Mouse (Mus musculus): ENCODE results near the gene Tnni3.

Gene Tnni3

DNA sequence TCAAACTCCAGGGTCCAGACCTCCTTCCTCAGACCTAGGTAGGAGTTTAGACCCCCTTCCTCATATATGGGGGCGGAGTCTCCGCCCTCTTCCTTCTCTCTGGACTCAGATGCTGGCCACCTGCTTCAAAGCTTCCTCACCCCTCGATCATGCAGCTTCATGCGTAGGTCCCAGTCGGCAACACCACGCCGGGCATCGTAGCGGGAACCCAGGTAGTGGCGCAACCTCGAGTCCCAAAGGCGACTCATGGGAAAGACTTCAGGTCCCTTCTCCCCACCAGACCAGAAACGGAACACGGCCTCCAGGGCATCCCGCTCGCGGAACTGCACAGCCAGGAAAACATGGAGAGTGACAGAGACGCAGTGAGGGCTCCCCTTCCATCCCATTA, 3.3 kb upstream of the Tnni3 start:
- POLR2A ChIA-PET = interaction anchor here in 2 of 4 experiments (0.9 to 5.8 kb wide), 11 partner anchors 12 to 882 kb away, joined by 4 to 42 read pairs (median 8); partner anchors contain the start of genes Cnot3 (in 1 of the 2), Cox6b2 (in 1 of the 2), Mboat7 (in 1 of the 2) and Ppp1r12c (in 1 of the 2)
- CTCF ChIA-PET = interaction anchor here in 3 of 4 experiments (0.9 to 10.9 kb wide), 4 partner anchors 12 to 17 kb away, joined by 3 to 219 read pairs (median 9); partner anchors contain the start of gene Tnnt1 (in 1 of the 3)

DNA sequence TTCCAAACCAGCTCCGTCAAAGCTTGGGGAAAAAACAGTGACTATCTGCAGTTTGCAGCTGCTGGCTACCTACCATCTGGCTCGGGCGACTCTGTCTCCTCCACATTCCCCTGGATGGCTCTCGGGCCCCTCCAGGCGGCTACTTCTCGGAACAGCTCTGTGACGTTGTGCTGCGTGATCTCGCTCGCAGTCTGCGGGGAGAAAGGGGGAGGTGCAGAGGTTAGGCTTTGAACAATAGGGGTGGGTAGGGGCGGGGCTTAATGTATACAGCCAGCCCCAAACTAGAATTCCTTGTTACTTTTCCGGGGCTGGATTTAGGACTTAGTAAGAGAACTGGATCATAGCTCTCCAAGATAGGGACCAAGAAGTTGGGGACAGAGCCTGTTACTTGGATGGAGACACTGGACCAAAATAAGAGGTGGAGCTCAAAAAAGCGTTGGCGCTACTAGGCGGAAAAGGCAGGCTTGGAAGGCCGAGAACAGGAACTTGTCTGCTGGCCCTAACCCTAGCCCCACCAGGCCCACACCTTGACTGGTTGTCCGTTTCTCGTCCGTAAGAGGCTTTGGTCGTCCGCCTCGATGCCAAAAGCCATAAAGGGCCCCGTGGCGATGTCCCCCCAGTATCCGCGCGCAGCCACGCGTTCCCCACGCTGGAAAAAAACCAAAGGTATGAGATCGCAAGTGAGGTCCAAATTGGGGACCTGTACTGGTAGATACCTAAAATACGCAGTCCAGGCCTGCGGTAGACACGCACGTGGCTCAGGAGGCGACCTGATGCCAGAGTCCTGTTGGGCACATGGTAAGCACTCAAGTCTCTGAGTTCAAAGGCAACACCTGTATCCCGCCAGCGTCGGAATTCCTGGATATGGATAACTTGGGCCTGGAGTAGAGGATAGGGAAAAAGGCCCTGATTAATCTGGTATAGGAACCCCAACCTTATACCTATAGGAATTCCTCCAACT, 2.6 kb upstream of the Tnni3 start:
- POLR2A ChIA-PET = interaction anchor here in 3 of 4 experiments (0.5 to 6.0 kb wide), 48 partner anchors 11 to 937 kb away, joined by 3 to 46 read pairs (median 4); partner anchors contain the start of genes Hspbp1 (in 2 of the 3), Leng8 (in 2 of the 3), Mboat7 (in 2 of the 3) and Ppp1r12c (in 2 of the 3)
- CTCF ChIA-PET = interaction anchor here (0.5 to 10.9 kb wide), 35 partner anchors 10 to 1332 kb away, joined by 3 to 219 read pairs (median 4); partner anchors contain the start of genes Tnnt1 (in 2 of the 4), Cox6b2 (in 1 of the 4), Fiz1 (in 1 of the 4) and Tsen34 (in 1 of the 4)

DNA sequence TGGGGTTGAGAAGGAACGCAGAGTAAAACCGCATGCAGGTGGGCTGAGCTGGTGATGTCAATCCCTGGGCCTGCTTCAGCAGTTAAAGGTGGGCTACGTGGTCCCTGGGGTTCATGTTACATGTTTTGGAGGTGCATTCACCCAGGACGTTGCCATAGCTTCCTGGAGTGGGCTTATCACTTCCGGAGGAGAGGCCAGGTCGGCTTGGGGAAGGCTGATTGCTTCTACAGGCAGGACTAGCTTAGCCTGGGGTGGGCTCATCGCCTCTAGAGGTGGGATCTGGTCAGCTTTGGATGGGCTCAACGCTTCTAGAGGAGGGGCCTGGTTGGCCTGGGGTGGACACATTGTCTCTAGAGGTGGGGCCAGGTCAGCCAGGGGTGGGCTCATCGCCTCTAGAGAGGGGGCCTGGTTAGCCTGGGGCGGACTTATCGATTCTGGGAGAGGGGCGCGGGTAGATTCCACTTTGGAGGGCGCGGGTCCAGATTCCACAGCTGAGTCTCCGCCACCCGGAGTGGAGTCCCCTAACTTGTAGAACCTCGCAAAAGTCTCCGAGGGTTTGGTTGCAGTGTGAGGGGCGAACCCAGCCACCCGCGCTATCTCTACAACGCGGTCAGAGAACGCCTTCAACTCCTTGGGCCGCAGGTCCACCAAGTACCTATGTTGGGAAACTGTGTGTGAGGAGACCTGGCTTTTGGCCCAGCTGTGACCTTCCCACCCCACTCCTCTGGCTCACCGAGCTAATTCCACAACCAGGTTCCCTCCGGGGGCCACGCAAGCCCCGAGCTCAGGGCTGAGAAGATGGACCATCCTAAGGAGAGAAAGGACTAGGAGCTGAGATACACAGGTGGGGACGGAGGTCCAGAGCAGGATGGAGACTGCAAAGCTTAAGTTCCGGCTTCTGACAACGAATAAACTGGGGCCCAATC, 561 bp downstream of the Tnni3 start:
- ChIA-PET POLR2A (interaction anchor here (0.6 to 6.0 kb wide), 58 partner anchors 9 to 906 kb away, joined by 3 to 46 read pairs (median 4); partner anchors contain the start of genes Ppp1r12c (in 3 of the 4), Dnaaf3 (in 2 of the 4), Mboat7 (in 2 of the 4) and Tsen34 (in 2 of the 4)), CTCF (interaction anchor here (0.5 to 10.9 kb wide), 63 partner anchors 8 to 945 kb away, joined by 3 to 219 read pairs (median 5); partner anchors contain the start of genes Dnaaf3 (in 1 of the 4), Isoc2a (in 1 of the 4), Leng8 (in 1 of the 4) and Ndufa3 (in 1 of the 4))

DNA sequence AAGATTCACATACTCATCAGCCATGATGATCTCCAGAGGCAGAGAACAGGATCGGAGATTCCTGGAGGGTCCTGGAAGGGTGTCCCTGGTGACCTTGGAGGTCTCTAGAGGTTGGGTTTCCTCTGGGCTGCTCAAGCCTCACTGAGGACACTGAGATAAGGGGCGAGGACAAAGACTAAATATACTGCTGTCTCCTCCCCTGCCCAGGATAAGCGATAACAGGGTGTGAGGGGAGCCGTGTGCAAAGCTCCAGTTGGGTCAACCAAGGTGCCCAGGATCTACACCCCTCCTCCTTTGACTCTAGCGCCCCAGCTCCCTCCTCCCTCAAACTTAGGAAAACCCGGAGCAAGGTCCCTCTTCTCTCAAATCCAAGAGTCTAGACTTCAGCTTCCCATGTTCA, 1.7 kb downstream of the Tnni3 start:
- POLR2A ChIA-PET = interaction anchor here in 2 of 4 experiments (0.5 to 6.0 kb wide), 12 partner anchors 9 to 878 kb away, joined by 3 to 46 read pairs (median 4); partner anchors contain the start of genes Ppp1r12c (in 2 of the 2), Cnot3 (in 1 of the 2), Mboat7 (in 1 of the 2) and Tsen34 (in 1 of the 2)
- CTCF ChIA-PET = interaction anchor here in 3 of 4 experiments (0.5 to 10.9 kb wide), 6 partner anchors 10 to 391 kb away, joined by 3 to 219 read pairs (median 30); partner anchors contain the start of gene Tnnt1 (in 1 of the 3)

DNA sequence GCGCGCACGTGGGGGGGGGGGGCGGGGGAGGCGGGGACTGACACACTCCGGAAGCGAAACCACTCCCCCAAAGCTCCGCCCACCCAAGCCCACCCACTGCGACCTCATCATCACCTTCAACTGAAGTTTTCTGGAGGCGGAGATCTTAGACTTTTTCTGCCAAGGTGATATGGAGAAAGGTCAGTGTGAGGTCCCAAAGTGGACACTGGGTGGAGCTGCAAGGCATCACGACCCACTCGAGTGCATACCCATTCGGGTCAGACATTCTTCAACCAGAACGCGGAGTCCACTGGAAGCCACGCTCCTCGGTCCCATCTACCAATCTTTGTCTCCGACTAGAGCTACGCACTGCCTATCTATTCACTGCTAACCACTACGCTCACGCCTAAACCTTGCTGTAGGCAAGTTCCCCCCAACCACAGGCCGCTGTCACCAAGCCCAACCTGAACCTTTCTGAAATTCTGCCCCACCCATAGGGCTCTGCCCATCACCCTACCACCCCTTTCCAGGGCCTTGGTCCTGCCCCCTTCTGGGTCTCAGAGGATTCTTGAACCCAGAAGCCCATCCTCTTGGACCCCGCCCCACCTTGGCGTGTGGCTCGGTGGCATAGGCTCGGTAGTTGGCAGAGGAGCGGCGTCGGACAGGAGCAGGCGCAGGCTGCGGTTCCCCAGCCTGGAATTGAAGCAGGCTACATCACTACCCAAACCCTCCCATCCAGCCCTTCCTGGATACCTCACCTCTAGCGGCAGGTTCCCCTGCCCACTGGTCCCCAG, 2.6 kb downstream of the Tnni3 start:
- POLR2A ChIA-PET = interaction anchor here in 3 of 4 experiments (0.6 to 6.0 kb wide), 20 partner anchors 8 to 828 kb away, joined by 3 to 46 read pairs (median 4); partner anchors contain the start of genes Ppp1r12c (in 2 of the 3), Dnaaf3 (in 1 of the 3), Leng8 (in 1 of the 3) and Mboat7 (in 1 of the 3)
- CTCF ChIA-PET = interaction anchor here in 3 of 4 experiments (0.7 to 10.9 kb wide), 7 partner anchors 8 to 94 kb away, joined by 4 to 219 read pairs (median 13); partner anchors contain the start of genes Ppp1r12c (in 1 of the 3) and Tnnt1 (in 1 of the 3)

DNA sequence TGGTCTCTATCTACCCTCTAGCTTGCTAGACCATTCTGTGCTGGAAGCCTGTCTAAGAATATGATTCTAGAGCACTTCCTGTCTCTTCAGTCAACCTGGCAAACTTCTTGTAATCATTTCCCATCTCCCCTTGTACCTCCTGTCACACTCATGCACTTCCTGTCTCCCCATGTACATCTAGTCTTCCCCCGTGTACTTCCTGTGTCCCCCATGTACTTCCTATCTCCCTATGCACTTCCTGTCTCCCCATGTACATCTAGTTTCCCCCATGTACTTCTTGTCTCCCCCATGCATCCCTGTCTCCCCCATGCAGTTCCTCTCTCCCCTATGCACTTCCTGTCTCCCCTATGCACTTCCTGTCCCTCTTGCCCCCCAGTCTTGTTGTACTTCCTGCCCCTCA, 5.5 kb downstream of the Tnni3 start:
- POLR2A ChIA-PET = no interaction called here
- CTCF ChIA-PET = interaction anchor here in 1 of 4 experiments (10.9 kb wide), 1 partner anchor 7 kb away, joined by 219 read pairs; the partner anchor contains the start of gene Tnnt1

DNA sequence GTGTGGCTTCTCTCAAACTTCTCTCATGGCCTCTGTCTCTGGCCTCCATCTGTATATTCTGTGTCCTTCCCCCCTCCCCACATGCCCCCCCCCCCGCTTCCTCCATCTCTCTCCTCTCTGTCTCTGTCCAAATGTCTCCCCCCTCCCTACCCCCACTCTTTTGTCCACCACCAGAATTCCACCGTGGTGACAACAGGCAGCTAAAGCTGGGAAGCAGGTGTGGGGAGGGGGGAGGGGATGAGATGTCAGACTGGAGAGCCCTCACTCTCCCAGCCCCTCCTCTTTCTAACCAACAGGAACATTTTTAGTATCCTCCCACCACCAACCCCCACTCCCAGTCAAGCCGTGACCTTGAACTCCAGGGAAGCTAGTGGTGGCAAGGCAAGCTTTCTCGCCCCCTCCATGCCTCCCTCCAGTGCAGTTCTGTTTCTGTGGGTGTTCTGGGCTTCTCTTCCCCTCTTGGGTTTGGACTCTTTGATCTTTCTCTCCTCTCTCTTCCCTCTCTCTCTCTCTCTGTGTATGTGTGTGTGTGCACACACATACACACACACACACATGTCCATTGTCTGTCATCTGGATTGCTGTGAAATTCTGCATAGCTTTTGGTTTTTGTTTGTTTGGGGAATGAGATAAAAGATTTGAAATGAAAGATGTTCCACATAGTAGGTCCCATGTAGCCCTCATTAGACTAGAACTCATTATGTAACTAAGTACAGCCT, 7.5 kb downstream of the Tnni3 start, which contains the start of gene Tnnt1:
Tnnt1 (minus strand) TSS at position 51 of the 719 bp plus-strand sequence.
- ChIA-PET POLR2A (interaction anchor here in 3 of 4 experiments (0.6 to 2.6 kb wide), 24 partner anchors 8 to 899 kb away, joined by 3 to 15 read pairs (median 4); partner anchors contain the start of genes Ube2s (in 2 of the 3), Cnot3 (in 1 of the 3), Cox6b2 (in 1 of the 3) and Dnaaf3 (in 1 of the 3)), CTCF (interaction anchor here (0.5 to 10.7 kb wide), 16 partner anchors 7 to 829 kb away, joined by 3 to 219 read pairs (median 4); partner anchors contain the start of genes Gm44973 (in 1 of the 4), Ppp1r12c (in 1 of the 4) and Tnni3 (in 1 of the 4))

DNA sequence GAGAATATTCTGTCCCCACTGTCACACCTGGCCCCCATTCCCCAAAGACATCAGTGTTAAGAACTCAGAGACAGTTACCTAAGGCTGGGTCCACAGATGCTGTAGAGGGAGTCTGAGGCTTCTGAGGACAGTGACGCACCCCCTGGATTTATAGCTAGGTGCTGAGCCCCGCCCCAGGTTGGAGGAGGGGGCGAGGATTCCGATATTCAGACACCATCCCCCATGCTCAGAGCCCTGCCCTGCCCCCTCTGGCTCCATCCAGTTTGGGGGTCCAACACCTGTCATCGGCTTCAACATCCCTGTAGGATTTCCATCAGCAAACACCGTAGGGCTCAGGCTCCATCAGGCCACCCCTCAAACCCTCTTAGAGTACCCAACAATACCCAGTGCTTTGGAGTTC, 8.2 kb downstream of the Tnni3 start:
- POLR2A ChIA-PET = interaction anchor here in 3 of 4 experiments (0.6 to 2.6 kb wide), 17 partner anchors 8 to 899 kb away, joined by 3 to 15 read pairs (median 5); partner anchors contain the start of genes Cnot3 (in 1 of the 3), Cox6b2 (in 1 of the 3), Dnaaf3 (in 1 of the 3) and Ndufa3 (in 1 of the 3)
- CTCF ChIA-PET = interaction anchor here (0.5 to 10.7 kb wide), 13 partner anchors 8 to 829 kb away, joined by 3 to 219 read pairs (median 4); partner anchors contain the start of genes Leng8 (in 1 of the 4), Ppp1r12c (in 1 of the 4) and Tnni3 (in 1 of the 4)

DNA sequence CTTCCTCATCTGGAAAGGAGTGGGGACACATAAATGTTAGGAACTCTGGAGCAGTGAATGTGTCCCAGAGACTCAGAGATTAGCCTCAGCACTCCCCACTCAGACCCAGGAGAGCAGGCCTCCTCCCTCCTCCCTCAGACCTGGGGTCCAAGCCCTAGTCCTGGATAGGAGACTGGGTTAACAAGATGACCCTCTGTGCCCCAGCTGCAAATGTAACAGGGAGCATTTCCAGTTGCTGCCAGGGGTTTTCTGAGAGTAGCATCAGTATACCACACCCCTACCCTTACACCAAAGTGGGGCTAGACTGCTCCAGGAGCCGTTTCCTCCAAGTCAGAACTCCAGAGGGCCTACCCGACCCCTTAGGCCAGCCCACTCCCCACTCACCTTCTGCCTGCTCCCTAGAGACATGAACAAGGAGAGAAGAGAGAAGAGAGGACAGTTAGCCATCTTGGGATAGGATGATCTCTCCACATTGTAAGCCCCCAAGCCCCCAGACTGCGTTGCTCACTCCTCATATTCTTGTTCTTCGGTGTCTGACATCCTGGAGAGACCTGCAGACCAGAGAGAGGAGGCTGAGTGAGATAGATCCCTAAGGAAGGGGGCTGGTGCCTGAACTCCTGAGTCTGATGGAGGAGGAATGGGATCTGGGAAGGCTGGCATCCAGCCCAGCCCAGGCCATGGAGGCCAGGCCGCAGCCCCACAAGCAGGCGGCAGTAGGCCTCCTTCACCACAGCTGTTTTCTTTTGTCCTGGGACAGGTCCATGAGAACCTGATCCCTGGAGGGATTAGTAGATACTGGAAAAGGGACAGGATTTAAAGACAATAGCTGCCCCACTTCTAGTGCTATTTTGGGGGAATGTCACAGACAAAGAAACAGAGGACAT, 10.0 kb downstream of the Tnni3 start:
- ChIA-PET CTCF (interaction anchor here (0.5 to 10.7 kb wide), 42 partner anchors 7 to 869 kb away, joined by 3 to 219 read pairs (median 4); partner anchors contain the start of genes Tnni3 (in 4 of the 4) and Ppp1r12c (in 3 of the 4)), POLR2A (interaction anchor here (0.6 to 2.9 kb wide), 16 partner anchors 9 to 459 kb away, joined by 3 to 18 read pairs (median 5); partner anchors contain the start of genes Ppp1r12c (in 3 of the 4), Tnni3 (in 3 of the 4), Leng8 (in 1 of the 4) and Ube2s (in 1 of the 4))

DNA sequence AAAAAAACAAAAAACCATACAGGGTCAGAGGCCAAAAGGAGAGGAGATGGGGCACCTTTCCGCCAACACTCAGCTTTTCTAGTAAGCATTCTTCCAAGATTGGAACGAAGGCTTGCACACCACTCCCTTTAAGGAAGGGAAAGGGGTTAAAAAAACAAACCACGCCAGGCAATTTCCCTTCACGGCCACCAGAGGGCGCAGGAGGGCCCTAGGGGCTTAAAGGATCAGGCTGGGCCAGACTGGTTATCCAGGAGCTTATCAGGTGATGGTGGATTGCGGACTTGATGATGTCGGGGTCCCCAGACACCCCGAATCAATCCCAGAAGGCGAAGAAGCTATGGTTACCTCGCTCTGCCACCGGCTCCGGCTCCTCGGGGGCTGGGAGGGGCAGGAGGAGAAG, 10.8 kb downstream of the Tnni3 start:
- POLR2A ChIA-PET = interaction anchor here (0.6 to 2.9 kb wide), 20 partner anchors 9 to 460 kb away, joined by 3 to 18 read pairs (median 4); partner anchors contain the start of genes Ppp1r12c (in 3 of the 4), Tnni3 (in 3 of the 4), Leng8 (in 1 of the 4) and Ube2s (in 1 of the 4)
- CTCF ChIA-PET = interaction anchor here (0.5 to 10.7 kb wide), 46 partner anchors 8 to 1079 kb away, joined by 3 to 219 read pairs (median 4); partner anchors contain the start of genes Tnni3 (in 4 of the 4) and Ppp1r12c (in 3 of the 4)

DNA sequence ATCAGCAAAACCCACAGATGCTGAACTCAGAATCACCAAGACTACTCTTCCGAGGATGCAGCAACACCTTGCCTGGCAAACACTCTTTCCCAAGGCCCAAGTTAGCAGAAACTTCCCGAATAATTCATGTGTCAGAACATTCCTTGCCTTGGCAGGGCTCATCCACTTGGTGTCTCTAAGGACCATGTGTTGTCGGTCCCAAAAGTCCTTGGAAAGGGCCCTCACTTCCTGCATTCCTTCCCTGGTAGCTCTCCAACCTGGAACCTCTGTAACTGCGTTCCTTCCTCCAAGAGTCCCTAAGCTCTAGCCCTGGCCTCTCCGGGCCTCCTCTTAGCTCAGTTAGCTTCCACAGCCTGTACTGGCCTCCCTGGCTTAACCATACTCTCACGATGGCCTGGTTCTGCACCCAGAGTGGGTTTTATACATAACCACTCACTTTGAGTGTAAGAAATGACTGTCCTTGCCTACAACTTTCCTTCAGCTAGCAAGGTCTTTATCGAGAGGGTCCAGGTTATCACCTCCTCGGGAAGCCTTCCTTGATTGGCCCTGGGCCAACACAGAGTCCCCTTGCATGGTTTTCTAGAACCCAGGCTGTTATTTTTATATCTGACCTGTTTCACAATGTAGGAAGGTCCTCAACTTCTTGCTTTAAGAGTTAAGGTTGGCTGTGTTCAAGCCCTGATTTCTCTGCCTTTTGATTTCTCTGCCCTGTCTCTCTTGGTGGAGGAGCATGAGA, 12.4 kb downstream of the Tnni3 start:
- CTCF ChIA-PET = interaction anchor here in 3 of 4 experiments (0.5 to 10.7 kb wide), 6 partner anchors 10 to 1967 kb away, joined by 3 to 219 read pairs (median 4); partner anchors contain the start of genes Tnni3 (in 3 of the 3) and Ppp1r12c (in 1 of the 3)
- POLR2A ChIA-PET = interaction anchor here in 3 of 4 experiments (0.6 to 4.2 kb wide), 5 partner anchors 9 to 801 kb away, joined by 3 to 42 read pairs (median 4); partner anchors contain the start of genes Tnni3 (in 2 of the 3), Fiz1 (in 1 of the 3) and Zfp524 (in 1 of the 3)

DNA sequence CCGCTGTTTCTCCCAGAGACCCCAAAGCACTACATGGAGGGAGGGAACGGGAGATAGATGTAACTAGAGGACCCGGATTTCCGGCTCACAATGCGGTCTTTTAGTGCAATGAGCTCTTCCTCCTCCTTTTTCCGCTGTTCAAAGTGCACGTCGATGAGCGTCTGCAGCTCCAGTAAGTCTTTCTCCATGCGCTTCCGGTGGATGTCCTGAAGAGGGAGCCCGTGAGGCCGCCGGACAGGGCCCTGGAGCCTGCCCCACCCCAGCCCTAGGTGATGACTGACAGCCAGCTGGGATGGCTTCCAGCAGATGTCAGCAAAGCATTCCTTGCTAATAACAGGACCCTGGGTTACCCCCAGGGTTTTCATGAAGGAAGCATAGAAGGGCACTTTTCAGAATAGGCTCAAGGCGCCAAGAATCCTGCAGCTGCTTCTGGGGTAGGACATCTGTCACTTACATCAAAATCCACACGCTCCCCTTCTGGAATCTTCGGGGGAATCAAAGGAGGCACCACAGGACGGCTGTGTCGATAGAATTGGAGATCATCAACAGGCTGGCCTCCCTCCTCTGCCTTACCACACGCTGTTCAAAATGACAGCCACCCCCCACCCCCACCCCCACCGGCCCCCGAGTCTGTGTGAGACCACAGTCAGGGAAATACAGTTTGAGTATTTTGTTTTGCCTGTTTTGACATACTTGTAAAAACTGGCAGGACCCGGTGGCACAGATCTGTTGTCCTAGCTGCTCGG, 14.0 kb downstream of the Tnni3 start:
- POLR2A ChIA-PET = interaction anchor here in 3 of 4 experiments (0.5 to 4.2 kb wide), 43 partner anchors 8 to 865 kb away, joined by 3 to 42 read pairs (median 4); partner anchors contain the start of genes Ppp1r12c (in 3 of the 3), Tnni3 (in 3 of the 3), Cox6b2 (in 2 of the 3) and Dnaaf3 (in 2 of the 3)
- CTCF ChIA-PET = interaction anchor here (0.6 to 10.7 kb wide), 55 partner anchors 8 to 865 kb away, joined by 3 to 219 read pairs (median 4); partner anchors contain the start of genes Ppp1r12c (in 4 of the 4), Tnni3 (in 4 of the 4), Dnaaf3 (in 2 of the 4) and Cnot3 (in 1 of the 4)

All from embryonic stem cell, embryonic (primary cell).